Mouse (Mus musculus): Measurements from ENCODE around the gene Ptp4a2. TPM values are rescaled to one million over a fixed set of nuclear protein-coding genes. Genes with fewer than 3 reads are reported as not detected.

The Ptp4a2 gene
- total and polyA plus RNA-seq, 3 experiments, result 118 to 619 (median 119) TPM

DNA sequence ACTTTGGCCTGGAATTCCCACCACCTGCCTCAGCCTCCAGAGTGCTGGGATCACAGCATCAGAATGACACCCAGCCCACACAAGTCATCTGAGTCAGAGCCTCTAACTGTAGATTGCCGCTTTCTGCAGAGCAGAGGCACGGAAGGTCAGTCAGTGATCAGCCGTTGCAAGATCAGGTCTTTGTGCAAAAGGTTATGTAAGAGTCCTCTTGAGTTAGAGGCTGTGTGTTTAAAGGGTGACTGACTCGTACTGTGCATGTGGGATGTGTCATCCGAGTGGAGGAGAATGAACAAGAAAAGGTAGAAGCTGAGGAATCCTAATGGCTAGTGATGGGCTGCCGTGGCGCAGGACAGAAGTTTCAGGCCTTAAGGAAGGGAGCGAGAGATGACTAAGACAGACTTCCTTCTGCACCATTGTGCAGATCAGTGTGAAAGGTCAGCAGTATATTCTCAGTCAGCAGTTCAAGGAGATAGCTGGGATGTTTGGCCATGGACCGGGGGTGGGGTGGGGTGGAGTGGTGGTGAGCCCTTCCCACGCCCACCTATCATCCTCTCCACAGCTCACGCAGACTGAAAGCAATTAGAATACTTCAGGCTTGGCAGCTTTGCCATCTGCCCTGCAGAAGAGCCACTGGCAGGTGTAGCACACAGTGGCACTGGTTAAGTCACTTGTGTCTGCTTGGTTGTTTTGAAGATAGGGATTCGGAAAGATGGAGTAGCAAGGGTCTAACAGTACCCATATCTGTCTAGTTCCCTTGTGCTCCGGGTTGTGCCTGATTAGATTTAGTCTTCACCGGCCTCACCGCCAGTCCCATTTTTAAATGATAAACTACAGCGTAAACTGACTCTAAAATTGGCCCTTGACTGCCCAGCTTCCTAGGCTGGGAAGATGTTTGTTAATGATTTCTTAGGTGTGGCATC lies 44.3 kb downstream of the Ptp4a2 start:
- H3K9me3 ChIP-seq (replicated peaks; ENCODE audit: insufficient read depth, low read length), result no peaks in the 10 kb centered on the region
- H3K9ac ChIP-seq (ENCODE audit: control insufficient read depth, low read depth, low read length, poor library complexity, severe bottlenecking), result no peak overlapping the region
- H3K79me2 ChIP-seq (ENCODE audit: control insufficient read depth, insufficient read depth, low read length, poor library complexity), result no peaks in the 10 kb centered on the region
- TF ChIP-seq GATA1 (IDR thresholded peaks at IDR 0.05; ENCODE audit: low read depth, low read length) (0 out of 2 replicates have a peak, but pooled peaks have one; percentile 4), EP300 (IDR thresholded peaks at IDR 0.05; ENCODE audit: low read depth in 1 of 2, low read length in 2 of 2) (peak in 1 of 2 experiments; percentile 18; a peak in 1 of 4 replicates), GABPA (IDR thresholded peaks at IDR 0.05; ENCODE audit: low read depth, low read length) (no peak)
- 0 out of 4 replicates have a peak, but pooled peaks cover 0 to under 1% of the 10 kb centered on the region in 2 experiments for H3K36me3 ChIP-seq (ENCODE audit: control insufficient read depth in 1 of 2, insufficient read depth in 2 of 2, low read length in 2 of 2)
- H3K4me3 ChIP-seq (ENCODE audit: control insufficient read depth in 1 of 2, insufficient read depth in 1 of 2, low read depth in 2 of 2, low read length in 2 of 2), result no peak overlapping the region
- peaks cover 2 to 6% of the 10 kb centered on the region in 2 experiments; a peak in 2 of 4 replicates for H3K4me1 ChIP-seq (ENCODE audit: control insufficient read depth in 1 of 2, insufficient read depth in 2 of 2, low read length in 2 of 2)
- DNase-seq (ENCODE audit: low read depth, low spot score), result no peak
- no peak overlapping the region for H3K27ac ChIP-seq (ENCODE audit: control insufficient read depth, low read depth, low read length)
- H3K27me3 ChIP-seq (ENCODE audit: control insufficient read depth in 1 of 2, insufficient read depth in 2 of 2, low read length in 2 of 2), result no peaks in the 10 kb centered on the region

GRCm38 (mm10) chr4:129860456-129860855 lies 49.4 kb downstream of the Ptp4a2 start:
- no peak for DNase-seq (ENCODE audit: low read depth, low spot score)

GRCm38 (mm10) chr4:129861400-129861799 lies 50.4 kb downstream of the Ptp4a2 start:
- DNase-seq (ENCODE audit: low read depth, low spot score), result no peak
- no peak overlapping the region for H3K4me3 ChIP-seq (ENCODE audit: control insufficient read depth in 1 of 2, insufficient read depth in 1 of 2, low read depth in 2 of 2, low read length in 2 of 2)
- H3K36me3 ChIP-seq (ENCODE audit: control insufficient read depth in 1 of 2, insufficient read depth in 2 of 2, low read length in 2 of 2), result no peaks in the 10 kb centered on the region
- H3K79me2 ChIP-seq (ENCODE audit: control insufficient read depth, insufficient read depth, low read length, poor library complexity), result no peaks in the 10 kb centered on the region
- H3K4me1 ChIP-seq (ENCODE audit: control insufficient read depth in 1 of 2, insufficient read depth in 2 of 2, low read length in 2 of 2), result no peaks in the 10 kb centered on the region
- TF ChIP-seq MEF2A (IDR thresholded peaks at IDR 0.05; ENCODE audit: extremely low read depth, insufficient replicate concordance, low read depth, low read length, poor library complexity, severe bottlenecking) (no peak), MYC (IDR thresholded peaks at IDR 0.05; ENCODE audit: low read depth, low read length) (no peak), ETS1 (IDR thresholded peaks at IDR 0.05; ENCODE audit: low read depth, low read length) (no peak), TAL1 (IDR thresholded peaks at IDR 0.05; ENCODE audit: low read length) (no peak), POLR2AphosphoS2 (IDR thresholded peaks at IDR 0.05; ENCODE audit: low read length) (no peak), RAD21 (IDR thresholded peaks at IDR 0.05; ENCODE audit: low read depth, low read length) (no peak), E2F4 (IDR thresholded peaks at IDR 0.05; ENCODE audit: borderline replicate concordance, low read depth, low read length) (no peak), SMC3 (IDR thresholded peaks at IDR 0.05; ENCODE audit: low read depth, low read length) (no peak)
- H3K27ac ChIP-seq (ENCODE audit: control insufficient read depth, low read depth, low read length), result no peak overlapping the region
- H3K9ac ChIP-seq (ENCODE audit: control insufficient read depth, low read depth, low read length, poor library complexity, severe bottlenecking), result no peak overlapping the region
- H3K9me3 ChIP-seq (replicated peaks; ENCODE audit: insufficient read depth, low read length), result no peaks in the 10 kb centered on the region
- no peaks in the 10 kb centered on the region for H3K27me3 ChIP-seq (ENCODE audit: control insufficient read depth in 1 of 2, insufficient read depth in 2 of 2, low read length in 2 of 2)

More at GRCm38 (mm10) chr4:129860456-129860855, 49.4 kb downstream of the Ptp4a2 start:
- H3K4me3 ChIP-seq (ENCODE audit: control insufficient read depth in 1 of 2, insufficient read depth in 1 of 2, low read depth in 2 of 2, low read length in 2 of 2), result no peak overlapping the region
- H3K9me3 ChIP-seq (replicated peaks; ENCODE audit: insufficient read depth, low read length), result no peaks in the 10 kb centered on the region
- H3K36me3 ChIP-seq (ENCODE audit: control insufficient read depth in 1 of 2, insufficient read depth in 2 of 2, low read length in 2 of 2), result no peaks in the 10 kb centered on the region
- H3K27ac ChIP-seq (ENCODE audit: control insufficient read depth, low read depth, low read length), result no peak overlapping the region
- no peaks in the 10 kb centered on the region for H3K4me1 ChIP-seq (ENCODE audit: control insufficient read depth in 1 of 2, insufficient read depth in 2 of 2, low read length in 2 of 2)
- H3K9ac ChIP-seq (ENCODE audit: control insufficient read depth, low read depth, low read length, poor library complexity, severe bottlenecking), result no peak overlapping the region
- TF ChIP-seq MYC (IDR thresholded peaks at IDR 0.05; ENCODE audit: low read depth, low read length) (no peak), NRF1 (IDR thresholded peaks at IDR 0.05; ENCODE audit: insufficient read depth, low read depth, low read length, poor library complexity, severe bottlenecking) (no peak), GATA1 (IDR thresholded peaks at IDR 0.05; ENCODE audit: low read depth, low read length) (no peak), USF2 (IDR thresholded peaks at IDR 0.05; ENCODE audit: borderline replicate concordance in 1 of 2, insufficient read depth in 1 of 2, low read depth in 1 of 2, low read length in 2 of 2) (no peak), SIN3A (IDR thresholded peaks at IDR 0.05; ENCODE audit: low read length) (no peak), JUND (IDR thresholded peaks at IDR 0.05; ENCODE audit: low read depth, low read length) (no peak), CHD1 (IDR thresholded peaks at IDR 0.05; ENCODE audit: low read depth, low read length) (no peak), CTCF (IDR thresholded peaks at IDR 0.05 in 2 of 3, conservative IDR thresholded peaks at IDR 0.05 in 1 of 3; ENCODE audit: control insufficient read depth in 1 of 3, insufficient read depth in 1 of 3, low read depth in 2 of 3, low read length in 3 of 3, poor library complexity in 1 of 3, severe bottlenecking in 1 of 3) (no peak), POLR2A (IDR thresholded peaks at IDR 0.05; ENCODE audit: control insufficient read depth in 1 of 2, insufficient read depth in 1 of 2, low read depth in 1 of 2, low read length in 2 of 2, poor library complexity in 1 of 2) (no peak), HCFC1 (IDR thresholded peaks at IDR 0.05; ENCODE audit: low read depth, low read length) (no peak), E2F4 (IDR thresholded peaks at IDR 0.05; ENCODE audit: borderline replicate concordance, low read depth, low read length) (no peak)
- H3K27me3 ChIP-seq (ENCODE audit: control insufficient read depth in 1 of 2, insufficient read depth in 2 of 2, low read length in 2 of 2), result no peaks in the 10 kb centered on the region
- no peaks in the 10 kb centered on the region for H3K79me2 ChIP-seq (ENCODE audit: control insufficient read depth, insufficient read depth, low read length, poor library complexity)
